8 mouse cellular contexts compared by ENCODE assay signal in genomic region chr16:17928087-17928580, GRCm38 (mm10). TPM values are rescaled to one million over a fixed set of nuclear protein-coding genes. Genes with fewer than 3 reads are reported as not detected.
DNase-seq lines count a peak whose midpoint lies in the region; ATAC-seq and TF ChIP-seq lines count a peak whose summit lies in the region.

Gene Slc25a1, minus strand, starts transcription at chr16:17928219.

- TF ChIP-seq EP300 in liver, postnatal 0 days (IDR thresholded peaks at IDR 0.05; ENCODE audit: low read depth), result no peak

- DNase-seq in MN1 (ENCODE audit: low spot score), result peak; percentile 77
- peak; percentile 77 for DNase-seq in cerebellum, adult 9-11 months
- peak; percentile 70 for DNase-seq in heart, postnatal 4 days
- peak; percentile 75 to 83 for DNase-seq in layer of hippocampus, adult 18-20 months (ENCODE audit: low spot score in 2 of 2)
- DNase-seq in liver, postnatal 0 days, result peak; percentile 86
- DNase-seq in thymus, adult 2 months, result peak; percentile 74

- H3K9ac ChIP-seq in liver, postnatal 0 days (replicated peaks), result peak within 1 kb of the TSS; percentile 78
- H3K9ac ChIP-seq in neural tube, embryonic 14.5 days (replicated peaks; ENCODE audit: low read depth, low read length), result peak within 1 kb of the TSS; percentile 87

- H3K27me3 ChIP-seq in liver, postnatal 0 days (ENCODE audit: insufficient read depth, low read length), result no peaks in the 10 kb centered on the region
- no peaks in the 10 kb centered on the region for H3K27me3 ChIP-seq in neural tube, embryonic 14.5 days (ENCODE audit: control insufficient read depth, insufficient read depth, low read length)
- no peaks in the 10 kb centered on the region for H3K27me3 ChIP-seq in thymus, adult 2 months (ENCODE audit: control insufficient read depth, insufficient read depth, low read length)

- ATAC-seq in frontal cortex, adult (ENCODE audit: low TSS enrichment), result peak; percentile 58
- peak; percentile 74 for ATAC-seq in liver, postnatal 0 days
- peak; percentile 80 for ATAC-seq in neural tube, embryonic 14.5 days (ENCODE audit: low read depth)

- no peak; the same call in 1 of the 2 replicates for TF ChIP-seq POLR2A in thymus, adult 2 months (IDR thresholded peaks at IDR 0.05; ENCODE audit: control insufficient read depth, extremely low read depth, insufficient read depth, low read length, poor library complexity)

- peaks cover 7% of the 10 kb centered on the region; the same call in 1 of the 2 replicates for H3K36me3 ChIP-seq in liver, postnatal 0 days (replicated peaks; ENCODE audit: insufficient read depth, low read length)
- H3K36me3 ChIP-seq in neural tube, embryonic 14.5 days (ENCODE audit: control insufficient read depth, insufficient read depth, low read length), result peaks cover 11% of the 10 kb centered on the region
- H3K36me3 ChIP-seq in thymus, adult 2 months (ENCODE audit: control insufficient read depth, insufficient read depth, low read length), result no peaks in the 10 kb centered on the region

- H3K4me2 ChIP-seq in liver, postnatal 0 days (ENCODE audit: low read depth, low read length), result peak within 1 kb of the TSS; percentile 99
- H3K4me2 ChIP-seq in neural tube, embryonic 14.5 days (ENCODE audit: low read depth, low read length), result peak within 1 kb of the TSS; percentile 74

- TF ChIP-seq CTCF in liver, postnatal 0 days (IDR thresholded peaks at IDR 0.05; ENCODE audit: low read depth), result no peak
- peak; percentile 35; the same call in 1 of the 2 replicates for TF ChIP-seq CTCF in thymus, adult 2 months (IDR thresholded peaks at IDR 0.05; ENCODE audit: borderline replicate concordance, control insufficient read depth, extremely low read depth, insufficient read depth, low read length, poor library complexity)

- no peaks in the 10 kb centered on the region for H3K9me3 ChIP-seq in liver, postnatal 0 days (ENCODE audit: low read length)
- H3K9me3 ChIP-seq in neural tube, embryonic 14.5 days (ENCODE audit: control insufficient read depth, low read length), result no peaks in the 10 kb centered on the region

- peaks cover 10% of the 10 kb centered on the region for H3K4me1 ChIP-seq in liver, postnatal 0 days (ENCODE audit: insufficient read depth)
- H3K4me1 ChIP-seq in neural tube, embryonic 14.5 days (ENCODE audit: control insufficient read depth, insufficient read depth, low read length), result peaks cover 15% of the 10 kb centered on the region
- peaks cover 5% of the 10 kb centered on the region for H3K4me1 ChIP-seq in thymus, adult 2 months (replicated peaks; ENCODE audit: control insufficient read depth, insufficient read depth, low read length)

- peak within 1 kb of the TSS; percentile 71 for H3K4me3 ChIP-seq in liver, postnatal 0 days (ENCODE audit: low read depth, low read length)
- peak within 1 kb of the TSS; percentile 65 for H3K4me3 ChIP-seq in neural tube, embryonic 14.5 days (ENCODE audit: low read depth, low read length)
- H3K4me3 ChIP-seq in thymus, adult 2 months (ENCODE audit: control insufficient read depth, insufficient read depth, low read length), result peak within 1 kb of the TSS; percentile 90

- under 1% methylated on average over 46 of the region's 47 CpGs for WGBS in liver, postnatal 0 days (ENCODE audit: insufficient replicate concordance)
- under 1% methylated on average over 37 of the region's 47 CpGs for WGBS in neural tube, embryonic 14.5 days
- under 1% methylated on average over 47 of the region's 47 CpGs for WGBS in thymus, adult 2 months

- H3K27ac ChIP-seq in liver, postnatal 0 days (ENCODE audit: low read depth), result peak within 1 kb of the TSS; percentile 87
- H3K27ac ChIP-seq in neural tube, embryonic 14.5 days (ENCODE audit: low read depth, low read length), result peak within 1 kb of the TSS; percentile 79
- no peak within 1 kb of the TSS; the same call in 1 of the 2 replicates for H3K27ac ChIP-seq in thymus, adult 2 months (ENCODE audit: control insufficient read depth, insufficient read depth, low read length)

RNA-seq across cellular contexts. Expression of gene Slc25a1, which starts in this region (rescaled TPM):
- 10 to 100 TPM; 14.3 to 16.3 TPM for total RNA-seq in heart, postnatal 4 days (2021)
- 10 to 100 TPM; 42.0 to 45.9 TPM for total RNA-seq in layer of hippocampus, adult 18-20 months (2021)
- 77.7 and 78.3 TPM in 2 replicates for polyA plus RNA-seq in liver, postnatal 0 days (2015; fragmentation: Nextera tagmentation; extraction: Ambion mirVana)
- polyA plus RNA-seq in neural tube, embryonic 14.5 days (2014; fragmentation: Nextera tagmentation; extraction: Ambion mirVana), result 165 and 199 TPM in 2 replicates
- 126 and 151 TPM in 2 replicates for polyA plus RNA-seq in thymus, adult 2 months (2012; rRNA removed)
